Mouse (Mus musculus) Patski (cell line): ENCODE measurements around the gene Tex14. TPM values are rescaled to one million over a fixed set of nuclear protein-coding genes. Genes with fewer than 3 reads are reported as not detected.

ENCODE experiments used
- ATAC-seq: fragments of 100-300 bp; one replicate; pipeline ENCODE4 v1.8.0; 2021
- CTCF ChIA-PET: fragments of 350-600 bp; sonication (Branson Sonifier 250); formaldehyde crosslinking; loops from one replicate; lab custom pipeline; 2022; ENCODE audit warnings: inconsistent platforms; lab: Charles Lee
- POLR2A ChIA-PET: fragments of 350-600 bp; sonication (Branson Sonifier 250); formaldehyde crosslinking; loops from one replicate; lab custom pipeline; 2022; ENCODE audit warnings: antibody characterized with exemption, inconsistent platforms; lab: Charles Lee
- DNase-seq: peaks from one replicate; pipeline ENCODE4 v3.0.0-alpha.2; 2011; ENCODE audit warnings: low read depth, low spot score
- H3K27me3 ChIP-seq: fragments of 371-371 bp; one replicate; pipeline ENCODE4 v1.5.1; 2021
- CTCF ChIP-seq: fragments of 100-300 bp; IDR thresholded peaks from one replicate; pipeline ENCODE4 v1.5.1; 2021
- in situ Hi-C: fragments of 300-500 bp; cut with MboI; formaldehyde crosslinking; loops from 3 replicates; pipeline ENCODE4 v1.11.1; 2018; ENCODE audit warnings: low pct_unique_long_range_greater_than_20kb, mixed read lengths
- polyA plus RNA-seq: library from polyadenylated mRNA; unstranded; gene quantifications from one replicate; pipeline ENCODE4 v1.2.3, GENCODE M21; 2021

The Tex14 gene
- polyA plus RNA-seq, 1 experiment from 2014 or later: 0.24 TPM

GRCm38 (mm10) chr11:87571361-87571950, 166.6 kb downstream of the Tex14 start:
- H3K27me3 ChIP-seq: no peaks in the 10 kb centered on the region
- ATAC-seq: no peak
- no peak for TF ChIP-seq CTCF
- POLR2A ChIA-PET: interaction anchor here (1.4 kb wide), 2 partner anchors 7 to 10 kb away, joined by 4 to 6 read pairs; no protein-coding TSS in a partner anchor
- no peak for DNase-seq
- in situ Hi-C loops: no loop called here
- CTCF ChIA-PET: interaction anchor here (1.0 to 2.5 kb wide), 3 partner anchors 10 to 18 kb away, joined by 4 to 10 read pairs (median 7); no protein-coding TSS in a partner anchor

- DNase-seq: no peak
- H3K27me3 ChIP-seq: no peaks in the 10 kb centered on the region
- CTCF ChIA-PET: interaction anchor here (0.9 to 2.3 kb wide), 2 partner anchors 12 to 20 kb away, joined by 3 to 9 read pairs; no protein-coding TSS in a partner anchor
- POLR2A ChIA-PET: no interaction called here
- TF ChIP-seq CTCF: no peak
- ATAC-seq: no peak
- in situ Hi-C loops: no loop called here
These were observed 168.9 kb downstream of the Tex14 start for GRCm38 (mm10) chr11:87573751-87574150.

- ChIA-PET CTCF (interaction anchor here (1.2 to 2.3 kb wide), 2 partner anchors 9 to 13 kb away, joined by 4 to 9 read pairs; partner anchors contain the start of gene Gm11492), POLR2A (no interaction called here)
- no peak for DNase-seq
- no peaks in the 10 kb centered on the region for H3K27me3 ChIP-seq
- no peak for TF ChIP-seq CTCF
- ATAC-seq: no peak
- in situ Hi-C loops: no loop called here
These were observed 169.8 kb downstream of the Tex14 start for GRCm38 (mm10) chr11:87574520-87575180.

- ChIA-PET POLR2A (interaction anchor here (0.6 to 5.7 kb wide), 8 partner anchors 7 to 310 kb away, joined by 3 to 42 read pairs (median 4); partner anchors contain the start of gene Mtmr4), CTCF (interaction anchor here (1.1 to 1.8 kb wide), 6 partner anchors 11 to 148 kb away, joined by 3 to 7 read pairs (median 4); partner anchors contain the start of gene Gm11492)
- no peak for TF ChIP-seq CTCF
- ATAC-seq (peak; percentile 78), DNase-seq (peak; percentile 84)
- in situ Hi-C loops: no loop called here
- H3K27me3 ChIP-seq: no peaks in the 10 kb centered on the region
These were observed 172.9 kb downstream of the Tex14 start for GRCm38 (mm10) chr11:87577601-87578248.

- ChIA-PET POLR2A (interaction anchor here (0.6 to 5.7 kb wide), 8 partner anchors 8 to 311 kb away, joined by 3 to 42 read pairs (median 5); partner anchors contain the start of gene Mtmr4), CTCF (interaction anchor here (0.9 to 1.8 kb wide), 6 partner anchors 9 to 149 kb away, joined by 3 to 7 read pairs (median 4); no protein-coding TSS in a partner anchor)
- ATAC-seq (peak; percentile 65), DNase-seq (no peak)
- TF ChIP-seq CTCF: no peak
- no peaks in the 10 kb centered on the region for H3K27me3 ChIP-seq
- in situ Hi-C loops: no loop called here
These were observed 173.5 kb downstream of the Tex14 start for GRCm38 (mm10) chr11:87578249-87578962.

GRCm38 (mm10) chr11:87578963-87579601, 174.2 kb downstream of the Tex14 start:
- DNase-seq (no peak), ATAC-seq (no peak)
- CTCF ChIA-PET: interaction anchor here (0.9 to 1.8 kb wide), 6 partner anchors 9 to 150 kb away, joined by 3 to 7 read pairs (median 3); no protein-coding TSS in a partner anchor
- POLR2A ChIA-PET: interaction anchor here (1.1 to 5.7 kb wide), 7 partner anchors 9 to 59 kb away, joined by 3 to 42 read pairs (median 6); partner anchors contain the start of gene Mtmr4
- no peaks in the 10 kb centered on the region for H3K27me3 ChIP-seq
- in situ Hi-C loops: no loop called here
- TF ChIP-seq CTCF: no peak

- ChIA-PET POLR2A (interaction anchor here (1.0 to 5.7 kb wide), 7 partner anchors 9 to 60 kb away, joined by 3 to 42 read pairs (median 6); partner anchors contain the start of gene Mtmr4), CTCF (interaction anchor here (1.3 kb wide), 1 partner anchor 18 kb away, joined by 3 read pairs; no protein-coding TSS in a partner anchor)
- DNase-seq: no peak
- TF ChIP-seq CTCF: no peak
- H3K27me3 ChIP-seq: no peaks in the 10 kb centered on the region
- ATAC-seq: no peak
- in situ Hi-C loops: no loop called here
These were observed 174.8 kb downstream of the Tex14 start for GRCm38 (mm10) chr11:87579713-87580112.

GRCm38 (mm10) chr11:87580543-87581085, 175.7 kb downstream of the Tex14 start:
- ChIA-PET POLR2A (interaction anchor here (0.6 to 5.7 kb wide), 6 partner anchors 10 to 176 kb away, joined by 3 to 42 read pairs (median 3); partner anchors contain the start of gene Mtmr4), CTCF (interaction anchor here (1.0 kb wide), 2 partner anchors 10 to 14 kb away, joined by 3 to 4 read pairs; no protein-coding TSS in a partner anchor)
- TF ChIP-seq CTCF: no peak
- no peaks in the 10 kb centered on the region for H3K27me3 ChIP-seq
- DNase-seq (no peak), ATAC-seq (no peak)
- in situ Hi-C loops: no loop called here
